Mouse (Mus musculus): Measurements from ENCODE around the gene Zfp583.
"Not testable (repeated sequence)": the region's sequence is repeated elsewhere in the genome, so short reads cannot be mapped to it uniquely, and the experiment has no call there.

DNA sequence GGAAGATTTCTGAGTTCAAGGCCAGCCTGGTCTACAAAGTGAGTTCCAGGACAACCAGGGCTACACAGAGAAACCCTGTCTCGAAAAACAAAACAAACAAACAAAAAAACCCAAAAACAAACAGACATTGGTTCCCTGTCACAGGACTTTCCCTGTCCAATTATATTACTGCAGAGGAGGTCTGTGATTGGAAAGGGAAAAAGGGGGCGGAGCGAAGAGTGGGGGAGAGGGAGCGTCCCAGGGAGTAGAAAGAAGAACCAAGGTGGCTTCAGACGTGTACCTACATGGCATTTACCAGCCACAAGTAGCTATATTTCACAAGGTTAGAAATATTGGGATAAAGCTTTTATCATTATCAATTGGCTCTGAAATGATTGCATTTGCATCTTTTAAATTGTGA is 37.1 kb upstream of the Zfp583 start:
- TF ChIP-seq CTCF (IDR thresholded peaks at IDR 0.05; ENCODE audit: low read depth, low read length); TAL1 (conservative IDR thresholded peaks at IDR 0.05; ENCODE audit: low read depth, low read length); GATA1 (IDR thresholded peaks at IDR 0.05; ENCODE audit: borderline replicate concordance, low read length); GATA2 (IDR thresholded peaks at IDR 0.05; ENCODE audit: borderline replicate concordance, low read depth, low read length); POLR2AphosphoS5 (IDR thresholded peaks at IDR 0.05; ENCODE audit: insufficient replicate concordance, low read depth, low read length): not testable (repeated sequence)

All from G1E (cell line).